Mouse (Mus musculus) left cerebral cortex, postnatal 4 days (tissue): ENCODE results near the gene Mapkap1. TPM values are rescaled to one million over a fixed set of nuclear protein-coding genes. Genes with fewer than 3 reads are reported as not detected.

ENCODE experiments used
- DNase-seq: peaks from one replicate; pipeline ENCODE4 v3.0.0-alpha.2; 2022
- intact Hi-C: fragments of 180-260 bp; cut with DNase I; formaldehyde crosslinking; loops from one replicate; pipeline ENCODE4 v1.15.1; 2025
- total RNA-seq, 2 experiments: library from RNA; stranded (reverse); gene quantifications; 2 replicates each; pipeline ENCODE4 v1.2.3; 2021

Mapkap1 gene
- total RNA-seq, 2 experiments from 2014 or later: 81.2 to 81.3 TPM

DNA sequence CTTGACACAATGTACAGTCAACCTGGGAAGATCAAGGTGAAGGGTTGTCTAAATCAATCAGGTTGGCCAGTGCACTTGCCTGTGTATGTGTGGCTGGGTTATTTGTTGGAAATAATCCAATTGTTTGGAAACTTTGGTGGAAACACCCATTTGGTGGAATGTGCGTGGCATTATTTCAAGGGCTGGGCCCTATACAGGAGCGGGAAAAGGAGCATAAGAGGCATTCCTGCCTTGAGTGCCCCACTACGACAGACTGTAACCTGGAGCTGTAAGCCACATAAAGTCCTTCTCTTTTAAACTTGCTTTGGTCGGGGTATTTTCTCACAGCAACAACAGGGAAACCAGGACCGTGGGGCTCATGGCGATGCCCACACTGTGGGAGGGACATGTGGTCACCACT is 263.9 kb downstream of the Mapkap1 start:
- no peak for DNase-seq
- intact Hi-C loops: no loop called here

DNA sequence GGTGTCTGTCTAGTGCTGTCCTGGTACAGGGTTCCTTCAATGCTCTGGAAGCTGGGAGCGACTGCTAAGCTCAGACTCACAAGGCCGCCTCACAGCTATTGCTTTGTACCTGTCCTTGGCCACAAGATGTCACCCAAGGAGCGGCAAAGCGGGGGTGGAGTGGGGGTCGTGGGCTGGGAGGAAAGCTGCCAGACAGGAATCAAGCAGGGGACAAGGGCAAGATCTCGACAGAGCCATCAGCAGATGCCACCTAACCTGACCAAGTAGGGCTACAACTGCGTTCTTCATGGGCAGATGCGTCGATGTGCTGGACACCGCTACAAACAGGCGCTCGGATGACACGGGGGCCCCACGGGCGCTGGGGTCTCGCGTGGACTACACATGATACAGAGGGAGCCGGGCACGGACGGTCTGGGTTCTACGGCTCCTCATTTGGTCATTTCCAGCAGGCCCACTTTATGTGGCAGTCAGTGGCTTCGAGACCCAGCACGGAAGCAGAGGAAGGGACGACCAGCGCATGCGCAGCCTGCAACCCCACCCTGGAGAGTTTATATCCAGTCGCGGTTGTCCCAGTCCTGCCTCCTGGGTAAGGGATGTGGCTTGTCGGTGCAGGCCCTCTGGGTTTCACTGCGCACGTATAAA is 264.9 kb downstream of the Mapkap1 start:
- DNase-seq: peak; percentile 81
- intact Hi-C loops: no loop called here

- intact Hi-C loops: no loop called here
- DNase-seq: no peak
Measured at GRCm38 (mm10) chr2:34673846-34674245, 267.3 kb downstream of the Mapkap1 start.

Other genes starting within 250 kb of the Mapkap1 start
- gene Pbx3, start 33.6 kb upstream of the Mapkap1 start, total RNA-seq: 10 to 100 TPM; 24.7 to 35.9 TPM